Mouse (Mus musculus) limb, embryonic 11.5 days (tissue): ENCODE results near the gene Baz1a. TPM values are rescaled to one million over a fixed set of nuclear protein-coding genes. Genes with fewer than 3 reads are reported as not detected.
"Not testable (repeated sequence)": the region's sequence is repeated elsewhere in the genome, so short reads cannot be mapped to it uniquely, and the experiment has no call there.

Experiments used
- ATAC-seq: fragments of 200-750 bp; cut with Nextera tagmentation; 2 replicates; pipeline ENCODE4 v1.8.0; 2017; ENCODE audit warnings: low read depth; ENCODE audit not compliant: insufficient number of reproducible peaks, low FRiP score, low TSS enrichment
- DNase-seq: peaks from one replicate; pipeline ENCODE4 v3.0.0-alpha.2; 2015; ENCODE audit warnings: low spot score
- H3K27ac ChIP-seq: fragments of 300-500 bp; sonication (generic); replicated peaks from 2 replicates; pipeline ENCODE4 v1.5.1; 2014; ENCODE audit warnings: low read depth, mild to moderate bottlenecking, low read length
- H3K27me3 ChIP-seq: fragments of 300-500 bp; sonication (generic); 2 replicates; pipeline ENCODE4 v1.6.1; 2014; ENCODE audit warnings: mild to moderate bottlenecking, low read length, mixed read lengths; ENCODE audit not compliant: control insufficient read depth, insufficient read depth
- H3K36me3 ChIP-seq: fragments of 300-500 bp; sonication (generic); 2 replicates; pipeline ENCODE4 v1.6.1; 2014; ENCODE audit warnings: mild to moderate bottlenecking, low read length, moderate library complexity, mixed read lengths; ENCODE audit not compliant: control insufficient read depth, insufficient read depth
- H3K4me1 ChIP-seq: fragments of 300-500 bp; sonication (generic); 2 replicates; pipeline ENCODE4 v1.6.1; 2014; ENCODE audit warnings: low read length, mixed read lengths; ENCODE audit not compliant: control insufficient read depth, insufficient read depth
- H3K4me2 ChIP-seq: fragments of 300-500 bp; sonication (generic); 2 replicates; pipeline ENCODE4 v1.6.1; 2014; ENCODE audit warnings: low read depth, mild to moderate bottlenecking, moderate library complexity; ENCODE audit not compliant: severe bottlenecking
- H3K4me3 ChIP-seq: fragments of 300-500 bp; sonication (generic); 2 replicates; pipeline ENCODE4 v1.5.1; 2014; ENCODE audit warnings: low read depth, low read length
- H3K9ac ChIP-seq: fragments of 300-500 bp; sonication (generic); 2 replicates; pipeline ENCODE4 v1.6.1; 2014; ENCODE audit warnings: mild to moderate bottlenecking, low read length
- H3K9me3 ChIP-seq: fragments of 300-500 bp; sonication (generic); 2 replicates; pipeline ENCODE4 v1.6.1; 2016; ENCODE audit warnings: low read length; ENCODE audit not compliant: control insufficient read depth
- WGBS: fragments of 180-500 bp; shearing (Covaris S2); extraction: QIAGEN DNeasy Blood & Tissue Kit; methylation state at CpG from one replicate; pipeline ENCODE4 v1.1.7; 2014; 5-methylcytosine and 5-hydroxymethylcytosine counted together
- polyA plus RNA-seq: library from polyadenylated mRNA; unstranded; fragments of >200 nt; fragmentation: Nextera tagmentation; extraction: Ambion mirVana; gene quantifications from 2 replicates; pipeline ENCODE4 v1.2.1, GENCODE M21; 2014

Baz1a gene
- polyA plus RNA-seq, 1 experiment from 2014 or later: 25.3 TPM

GRCm38 (mm10) chr12:54942586-54943157 is 71.5 kb downstream of the Baz1a start:
- DNase-seq, ATAC-seq, H3K4me1 ChIP-seq, H3K27me3 ChIP-seq, H3K36me3 ChIP-seq, H3K27ac ChIP-seq, H3K4me2 ChIP-seq, H3K9me3 ChIP-seq, H3K9ac ChIP-seq, H3K4me3 ChIP-seq: not testable (repeated sequence)
- WGBS: 86% methylated on average over 6 of the region's 6 CpGs

- DNase-seq, H3K9ac ChIP-seq, H3K9me3 ChIP-seq, H3K4me2 ChIP-seq, H3K27me3 ChIP-seq, H3K36me3 ChIP-seq, H3K4me3 ChIP-seq, H3K4me1 ChIP-seq, H3K27ac ChIP-seq, ATAC-seq: not testable (repeated sequence)
- 92% methylated on average over 5 of the region's 5 CpGs for WGBS
These were observed 76.4 kb downstream of the Baz1a start for GRCm38 (mm10) chr12:54937581-54938343.

DNA sequence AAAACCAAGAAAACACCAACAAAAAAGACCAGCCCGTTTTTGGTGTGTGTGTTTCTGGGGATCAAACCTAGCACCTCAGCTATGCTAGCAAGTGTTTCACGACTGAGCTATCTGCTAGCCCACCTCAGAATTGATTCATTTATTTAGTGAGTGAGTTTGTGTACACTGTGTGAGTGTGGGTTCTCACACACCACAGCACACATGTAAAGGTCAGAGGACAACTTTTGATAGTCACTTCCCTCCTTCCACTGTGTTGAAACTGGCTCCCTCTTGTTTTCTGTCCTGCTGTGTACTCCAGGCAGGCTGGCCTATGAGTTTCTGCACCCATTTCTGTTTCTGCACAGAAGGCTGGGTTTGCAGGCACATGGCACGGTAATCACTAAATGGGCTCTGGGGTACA is 103.8 kb downstream of the Baz1a start:
- Histone ChIP-seq H3K27ac (no peak overlapping the region), H3K9ac (no peak overlapping the region), H3K4me1 (no peaks in the 10 kb centered on the region), H3K4me3 (no peak overlapping the region), H3K4me2 (no peak overlapping the region), H3K9me3 (no peaks in the 10 kb centered on the region), H3K27me3 (no peaks in the 10 kb centered on the region), H3K36me3 (peaks cover 12% of the 10 kb centered on the region)
- DNase-seq: no peak
- WGBS: 90% methylated on average over 3 of the region's 3 CpGs
- no peak for ATAC-seq

GRCm38 (mm10) chr12:54892559-54892958 is 121.6 kb downstream of the Baz1a start:
- not testable (repeated sequence) for H3K36me3 ChIP-seq, DNase-seq, H3K4me3 ChIP-seq, H3K9ac ChIP-seq, H3K27me3 ChIP-seq, H3K4me1 ChIP-seq, H3K9me3 ChIP-seq, ATAC-seq, H3K27ac ChIP-seq, H3K4me2 ChIP-seq
- 33% methylated on average over 1 of the region's 2 CpGs for WGBS

GRCm38 (mm10) chr12:54890426-54890825 is 123.7 kb downstream of the Baz1a start:
- H3K27me3 ChIP-seq: no peaks in the 10 kb centered on the region
- H3K27ac ChIP-seq: no peak overlapping the region
- no peaks in the 10 kb centered on the region for H3K9me3 ChIP-seq
- DNase-seq: no peak
- H3K9ac ChIP-seq: no peak overlapping the region
- H3K4me2 ChIP-seq: no peak overlapping the region
- 97% methylated on average over 2 of the region's 2 CpGs for WGBS
- H3K4me3 ChIP-seq: no peak overlapping the region
- no peaks in the 10 kb centered on the region for H3K36me3 ChIP-seq
- ATAC-seq: no peak
- no peaks in the 10 kb centered on the region for H3K4me1 ChIP-seq

- Histone ChIP-seq H3K4me1 (no peaks in the 10 kb centered on the region), H3K36me3 (no peaks in the 10 kb centered on the region), H3K27me3 (no peaks in the 10 kb centered on the region), H3K9me3 (no peaks in the 10 kb centered on the region), H3K9ac (no peak overlapping the region), H3K4me2 (no peak overlapping the region), H3K4me3 (no peak overlapping the region), H3K27ac (no peak overlapping the region)
- 83% methylated on average over 4 of the region's 4 CpGs for WGBS
- DNase-seq (no peak), ATAC-seq (no peak)
These were observed 126.5 kb downstream of the Baz1a start for GRCm38 (mm10) chr12:54887580-54888127.

GRCm38 (mm10) chr12:54879630-54880029 is 134.5 kb downstream of the Baz1a start:
- H3K36me3 ChIP-seq: no peaks in the 10 kb centered on the region
- H3K4me1 ChIP-seq: no peaks in the 10 kb centered on the region
- H3K27me3 ChIP-seq: no peaks in the 10 kb centered on the region
- ATAC-seq: no peak
- H3K27ac ChIP-seq: no peak overlapping the region
- no peak overlapping the region for H3K9ac ChIP-seq
- DNase-seq: peak; percentile 69
- 18% methylated on average over 6 of the region's 6 CpGs for WGBS
- no peak overlapping the region for H3K4me3 ChIP-seq
- no peak overlapping the region for H3K4me2 ChIP-seq
- no peaks in the 10 kb centered on the region for H3K9me3 ChIP-seq

DNA sequence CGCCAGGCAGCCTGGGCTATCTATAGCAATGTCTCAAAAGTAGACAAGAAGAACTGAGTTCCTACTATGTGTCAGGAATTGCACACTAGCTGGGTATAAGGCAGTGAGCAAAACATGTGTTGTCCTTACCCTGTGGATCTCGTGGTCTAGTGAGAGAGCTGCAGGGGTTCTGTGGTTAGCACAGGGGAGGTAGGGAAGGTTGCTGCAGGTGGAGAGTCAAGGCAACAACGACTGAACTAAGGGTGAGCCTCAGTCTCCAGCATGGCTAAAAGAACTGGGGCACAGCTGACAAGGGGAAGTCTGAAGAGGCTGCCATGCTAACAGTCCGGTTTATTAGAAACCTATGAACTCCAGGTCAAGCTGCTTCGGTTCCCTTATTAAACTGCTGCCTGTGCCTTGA is 134.9 kb downstream of the Baz1a start:
- WGBS: 71% methylated on average over 5 of the region's 5 CpGs
- no peaks in the 10 kb centered on the region for H3K9me3 ChIP-seq
- H3K4me1 ChIP-seq: no peaks in the 10 kb centered on the region
- H3K36me3 ChIP-seq: no peaks in the 10 kb centered on the region
- no peak overlapping the region for H3K4me3 ChIP-seq
- DNase-seq (no peak), ATAC-seq (no peak)
- no peak overlapping the region for H3K9ac ChIP-seq
- no peak overlapping the region for H3K27ac ChIP-seq
- H3K27me3 ChIP-seq: no peaks in the 10 kb centered on the region
- H3K4me2 ChIP-seq: no peak overlapping the region
